Mouse (Mus musculus) liver, embryonic 16.5 days (tissue): Measurements from ENCODE around the gene Krt7. TPM values are rescaled to one million over a fixed set of nuclear protein-coding genes. Genes with fewer than 3 reads are reported as not detected.
A peak's percentile ranks its signal among the peaks of the same experiment; 100 is the strongest.

Experiments
- ATAC-seq: fragments of 200-750 bp; cut with Nextera tagmentation; 2 replicates; pipeline ENCODE4 v1.8.0; 2017; ENCODE audit warnings: low read depth, mild to moderate bottlenecking, moderate number of reproducible peaks, moderate library complexity
- H3K27ac ChIP-seq: fragments of 300-500 bp; sonication (generic); 2 replicates; pipeline ENCODE4 v1.5.1; 2014; ENCODE audit warnings: mild to moderate bottlenecking, low read length
- H3K27me3 ChIP-seq: fragments of 300-500 bp; sonication (generic); 2 replicates; pipeline ENCODE4 v1.6.1; 2014; ENCODE audit warnings: low read depth, low read length, mixed read lengths; ENCODE audit not compliant: control insufficient read depth, insufficient read depth
- H3K36me3 ChIP-seq: fragments of 300-500 bp; sonication (generic); 2 replicates; pipeline ENCODE4 v1.6.1; 2014; ENCODE audit warnings: mild to moderate bottlenecking; ENCODE audit not compliant: control insufficient read depth, insufficient read depth
- H3K4me1 ChIP-seq: fragments of 300-500 bp; sonication (generic); 2 replicates; pipeline ENCODE4 v1.6.1; 2014; ENCODE audit warnings: low read depth, low read length, mixed read lengths; ENCODE audit not compliant: control insufficient read depth
- H3K4me2 ChIP-seq: fragments of 300-500 bp; sonication (generic); 2 replicates; pipeline ENCODE4 v1.6.1; 2014; ENCODE audit warnings: low read depth, low read length, mixed read lengths
- H3K4me3 ChIP-seq: fragments of 300-500 bp; sonication (generic); 2 replicates; pipeline ENCODE4 v1.5.1; 2014; ENCODE audit warnings: low read depth, mild to moderate bottlenecking, low read length
- H3K9ac ChIP-seq: fragments of 300-500 bp; sonication (generic); 2 replicates; pipeline ENCODE4 v1.6.1; 2014; ENCODE audit warnings: low read depth, low read length
- H3K9me3 ChIP-seq: fragments of 300-500 bp; sonication (generic); replicated peaks from 2 replicates; pipeline ENCODE4 v1.6.1; 2016; ENCODE audit warnings: low read length; ENCODE audit not compliant: control insufficient read depth
- WGBS: fragments of 180-500 bp; shearing (Covaris S2); extraction: QIAGEN DNeasy Blood & Tissue Kit; methylation state at CpG from one replicate; pipeline ENCODE4 v1.1.7; 2014; ENCODE audit not compliant: insufficient replicate concordance; 5-methylcytosine and 5-hydroxymethylcytosine counted together
- polyA plus RNA-seq: library from polyadenylated mRNA; unstranded; fragments of >200 nt; fragmentation: Nextera tagmentation; extraction: Ambion mirVana; gene quantifications from 2 replicates; pipeline ENCODE4 v1.2.1, GENCODE M21; 2015

Krt7 gene
- polyA plus RNA-seq, 1 experiment from 2014 or later: 3.4 TPM

DNA sequence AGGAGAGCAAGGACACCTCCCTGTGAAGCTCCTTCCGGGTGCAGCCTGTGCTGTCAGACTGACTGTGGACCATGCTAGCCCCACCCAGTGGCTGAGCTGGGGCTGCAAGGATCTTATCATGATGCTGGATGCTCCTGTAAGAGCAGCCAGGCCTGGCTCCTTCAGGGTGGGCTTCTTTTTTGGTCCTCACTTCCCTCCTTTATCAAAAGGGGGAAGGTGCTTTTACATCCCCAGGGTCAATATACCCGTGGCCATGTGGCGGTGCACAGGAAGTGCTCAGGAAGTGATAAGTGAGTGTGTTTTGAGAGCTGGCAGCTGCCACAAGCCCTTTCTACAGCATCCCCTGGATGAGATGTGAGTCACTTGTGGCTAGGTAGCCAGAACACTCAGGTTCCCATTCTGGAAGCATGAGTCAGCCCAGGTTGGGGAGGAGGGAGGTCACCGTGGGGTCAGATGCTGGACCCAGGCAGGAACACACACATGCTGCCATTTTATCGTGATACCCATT is 22.8 kb upstream of the Krt7 start:
- no peaks in the 10 kb centered on the region for H3K36me3 ChIP-seq
- no peaks in the 10 kb centered on the region for H3K27me3 ChIP-seq
- H3K4me1 ChIP-seq: no peaks in the 10 kb centered on the region
- WGBS: 6% methylated on average over 5 of the region's 5 CpGs
- ATAC-seq: 0 out of 2 replicates have a peak, but pooled peaks have one; percentile 32
- H3K4me2 ChIP-seq: no peak overlapping the region
- H3K9me3 ChIP-seq: no peaks in the 10 kb centered on the region
- H3K4me3 ChIP-seq: no peak overlapping the region
- H3K27ac ChIP-seq: no peak overlapping the region
- H3K9ac ChIP-seq: no peak overlapping the region

- H3K9ac ChIP-seq: no peak overlapping the region
- H3K9me3 ChIP-seq: no peaks in the 10 kb centered on the region
- H3K4me1 ChIP-seq: no peaks in the 10 kb centered on the region
- H3K4me3 ChIP-seq: no peak overlapping the region
- ATAC-seq: no peak
- no peaks in the 10 kb centered on the region for H3K36me3 ChIP-seq
- H3K4me2 ChIP-seq: no peak overlapping the region
- no peak overlapping the region for H3K27ac ChIP-seq
- no peaks in the 10 kb centered on the region for H3K27me3 ChIP-seq
- 79% methylated on average over 5 of the region's 5 CpGs for WGBS
Observed at GRCm38 (mm10) chr15:101390203-101390602, 20.6 kb upstream of the Krt7 start.

- H3K4me3 ChIP-seq: no peak overlapping the region
- no peaks in the 10 kb centered on the region for H3K9me3 ChIP-seq
- H3K36me3 ChIP-seq: no peaks in the 10 kb centered on the region
- no peak overlapping the region for H3K4me2 ChIP-seq
- 65% methylated on average over 5 of the region's 5 CpGs for WGBS
- H3K27ac ChIP-seq: no peak overlapping the region
- no peaks in the 10 kb centered on the region for H3K27me3 ChIP-seq
- ATAC-seq: no peak
- no peaks in the 10 kb centered on the region for H3K4me1 ChIP-seq
- H3K9ac ChIP-seq: no peak overlapping the region
Observed at GRCm38 (mm10) chr15:101392251-101392650, 18.6 kb upstream of the Krt7 start.

DNA sequence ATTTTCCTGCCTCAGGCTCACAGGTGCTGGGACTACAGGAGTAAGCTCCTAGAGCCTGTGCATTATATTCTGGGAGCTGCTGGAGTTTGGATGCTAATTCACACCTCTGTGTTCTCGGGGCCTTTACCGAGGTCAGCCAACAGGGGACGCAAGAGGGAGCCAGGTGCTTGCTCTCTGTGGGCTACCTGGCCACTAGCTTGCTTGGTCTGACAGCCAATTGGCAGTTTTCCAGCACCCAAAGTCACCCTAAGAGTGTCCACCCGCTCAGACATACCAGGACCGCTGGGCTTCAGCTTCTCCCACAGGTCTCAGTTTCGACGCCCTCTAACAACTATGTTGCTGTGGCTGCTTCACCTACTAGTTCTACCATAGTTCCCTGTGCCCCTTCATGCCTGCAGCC is 15.9 kb upstream of the Krt7 start:
- Histone ChIP-seq H3K27ac (no peak overlapping the region), H3K4me2 (no peak overlapping the region), H3K27me3 (no peaks in the 10 kb centered on the region), H3K9me3 (no peaks in the 10 kb centered on the region), H3K4me3 (no peak overlapping the region), H3K4me1 (no peaks in the 10 kb centered on the region), H3K36me3 (no peaks in the 10 kb centered on the region), H3K9ac (no peak overlapping the region)
- 55% methylated on average over 7 of the region's 7 CpGs for WGBS
- no peak for ATAC-seq

- 56% methylated on average over 7 of the region's 7 CpGs for WGBS
- no peak for ATAC-seq
- H3K4me3 ChIP-seq: no peak overlapping the region
- no peaks in the 10 kb centered on the region for H3K27me3 ChIP-seq
- H3K4me1 ChIP-seq: no peaks in the 10 kb centered on the region
- no peaks in the 10 kb centered on the region for H3K36me3 ChIP-seq
- H3K9me3 ChIP-seq: no peaks in the 10 kb centered on the region
- no peak overlapping the region for H3K4me2 ChIP-seq
- H3K9ac ChIP-seq: no peak overlapping the region
- no peak overlapping the region for H3K27ac ChIP-seq
Observed at GRCm38 (mm10) chr15:101396466-101396865, 14.4 kb upstream of the Krt7 start.

DNA sequence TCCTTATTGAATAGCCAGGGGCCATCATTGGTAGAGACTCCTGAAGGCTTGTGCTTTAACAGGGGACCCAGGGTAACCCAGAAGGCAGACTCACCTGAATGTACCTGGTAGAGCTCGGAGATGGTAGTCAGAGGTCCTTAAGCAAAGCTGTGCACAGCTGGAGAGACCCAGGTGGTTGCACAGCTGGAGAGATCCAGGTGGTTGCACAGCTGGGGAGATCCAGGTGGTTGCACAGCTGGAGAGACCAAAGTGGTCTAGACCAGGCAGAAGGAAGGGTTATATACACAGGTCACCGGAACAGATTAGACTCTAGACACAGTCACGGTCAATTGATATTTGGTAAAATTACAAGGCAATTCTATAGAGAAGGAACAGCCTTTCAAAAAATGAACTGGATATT is 13.9 kb upstream of the Krt7 start:
- Histone ChIP-seq H3K4me3 (no peak overlapping the region), H3K36me3 (no peaks in the 10 kb centered on the region), H3K9ac (no peak overlapping the region), H3K4me2 (no peak overlapping the region), H3K4me1 (no peaks in the 10 kb centered on the region), H3K27ac (no peak overlapping the region), H3K9me3 (no peaks in the 10 kb centered on the region), H3K27me3 (no peaks in the 10 kb centered on the region)
- ATAC-seq: no peak
- 60% methylated on average over 3 of the region's 3 CpGs for whole genome bisulfite sequencing

DNA sequence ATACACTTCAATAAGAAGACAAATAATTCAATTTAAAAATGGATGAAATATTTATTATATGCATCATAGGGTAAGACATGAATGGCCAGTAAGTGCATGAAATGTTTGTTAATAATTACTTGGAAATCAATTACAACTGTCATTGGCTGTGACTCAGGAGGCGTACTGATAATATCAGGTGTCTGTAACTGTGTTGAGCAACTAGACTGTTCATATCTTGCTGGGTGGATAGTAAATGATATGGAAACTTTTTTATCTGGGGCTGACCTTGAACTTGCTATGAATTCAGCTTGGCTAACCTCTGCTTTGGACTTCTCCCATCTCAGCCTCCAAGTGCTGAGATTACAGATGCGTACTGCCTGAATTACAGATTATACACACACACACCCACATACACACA is 13.2 kb upstream of the Krt7 start:
- 64% methylated on average over 2 of the region's 2 CpGs for WGBS
- no peak for ATAC-seq
- Histone ChIP-seq H3K27me3 (no peaks in the 10 kb centered on the region), H3K9me3 (no peaks in the 10 kb centered on the region), H3K36me3 (no peaks in the 10 kb centered on the region), H3K4me1 (no peaks in the 10 kb centered on the region), H3K27ac (no peak overlapping the region), H3K4me3 (no peak overlapping the region), H3K9ac (no peak overlapping the region), H3K4me2 (no peak overlapping the region)

GRCm38 (mm10) chr15:101398269-101398668 is 12.6 kb upstream of the Krt7 start:
- no peak overlapping the region for H3K4me3 ChIP-seq
- ATAC-seq: no peak

GRCm38 (mm10) chr15:101412188-101412587 is 1.3 kb downstream of the Krt7 start:
- 51% methylated on average over 28 of the region's 31 CpGs for WGBS
- Histone ChIP-seq H3K9me3 (no peaks in the 10 kb centered on the region), H3K4me2 (no peak overlapping the region), H3K27ac (no peak overlapping the region), H3K36me3 (no peaks in the 10 kb centered on the region), H3K9ac (no peak overlapping the region), H3K4me1 (no peaks in the 10 kb centered on the region), H3K4me3 (no peak overlapping the region), H3K27me3 (no peaks in the 10 kb centered on the region)
- no peak for ATAC-seq

More at GRCm38 (mm10) chr15:101398269-101398668, 12.6 kb upstream of the Krt7 start:
- no peaks in the 10 kb centered on the region for H3K27me3 ChIP-seq
- H3K4me2 ChIP-seq: no peak overlapping the region
- WGBS: 68% methylated on average over 8 of the region's 8 CpGs
- no peak overlapping the region for H3K9ac ChIP-seq
- H3K9me3 ChIP-seq: no peaks in the 10 kb centered on the region
- no peaks in the 10 kb centered on the region for H3K4me1 ChIP-seq
- no peak overlapping the region for H3K27ac ChIP-seq
- no peaks in the 10 kb centered on the region for H3K36me3 ChIP-seq
